Comparison of ENCODE assay signal across 16 mouse cellular contexts in the genomic region with DNA sequence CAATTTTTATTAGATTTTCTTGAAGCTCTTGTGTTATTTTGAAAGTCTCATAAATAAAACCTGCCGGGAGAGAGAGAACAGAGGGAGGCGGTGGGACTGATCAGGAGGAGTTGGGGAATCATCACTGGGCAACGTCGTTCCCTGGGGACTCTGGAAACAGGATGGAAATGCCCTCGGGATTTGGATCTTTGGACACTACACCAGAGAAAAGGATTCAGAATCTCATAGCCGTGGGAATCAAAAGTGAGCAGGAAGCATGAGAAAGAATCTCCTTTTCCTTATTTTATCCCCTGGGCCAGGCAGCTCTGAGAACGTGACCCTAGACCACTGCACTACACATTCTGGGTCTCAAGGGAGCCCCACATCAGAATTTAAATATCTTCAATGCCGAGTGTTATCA.
DNase-seq lines count a peak whose midpoint lies in the region; ATAC-seq lines count a peak whose summit lies in the region.
"Had no signal": no experiment of that assay in that cellular context is flagged by ENCODE, and none has a peak within 500 bp of the region (broad histone marks: within the 10 kb centered on the region; RNA-seq: fewer than 3 reads in every experiment).

No protein-coding gene starts in this region.

- H3K36me3 ChIP-seq in embryonic facial prominence, embryonic 14.5 days (ENCODE audit: control insufficient read depth, insufficient read depth, low read length): no peaks in the 10 kb centered on the region
- no peaks in the 10 kb centered on the region for H3K36me3 ChIP-seq in heart, embryonic 14.5 days (ENCODE audit: control insufficient read depth, insufficient read depth, low read length)
- no peaks in the 10 kb centered on the region for H3K36me3 ChIP-seq in hindbrain, embryonic 14.5 days (replicated peaks; ENCODE audit: control insufficient read depth, insufficient read depth)
- H3K36me3 ChIP-seq: midbrain, embryonic 15.5 days had no signal

- H3K27ac ChIP-seq in embryonic facial prominence, embryonic 14.5 days (replicated peaks; ENCODE audit: low read depth, low read length): no peak overlapping the region
- H3K27ac ChIP-seq in heart, embryonic 14.5 days (replicated peaks in 1 of 2; ENCODE audit: control insufficient read depth in 1 of 2, insufficient read depth in 1 of 2, low read depth in 2 of 2, low read length in 2 of 2): 0 out of 4 replicates have a peak overlapping the region, but pooled peaks of 1 of the 2 experiments have one; percentile 1
- H3K27ac ChIP-seq in hindbrain, embryonic 14.5 days: no peak overlapping the region
- H3K27ac ChIP-seq: midbrain, embryonic 15.5 days had no signal

- peak; percentile 94 for DNase-seq in heart, adult 11 months
- no peak for DNase-seq in heart, postnatal 4 days
- peak; percentile 43 for DNase-seq in lung, postnatal 10 days
- no peak for DNase-seq in lung, postnatal 4 days
- no peak for DNase-seq in embryonic facial prominence, embryonic 14.5 days (ENCODE audit: low spot score)
- no peak for DNase-seq in hindbrain, embryonic 14.5 days (ENCODE audit: low spot score)
- DNase-seq in adipocyte (ENCODE audit: low spot score): no peak
- DNase-seq: adrenal gland, adult 8-10 months; liver; right cerebral cortex, postnatal 25 days; thymus, adult 2 months had no signal

- no peak overlapping the region for H3K9ac ChIP-seq in embryonic facial prominence, embryonic 14.5 days (ENCODE audit: low read depth, low read length)
- no peak overlapping the region for H3K9ac ChIP-seq in heart, embryonic 14.5 days (ENCODE audit: low read length)
- H3K9ac ChIP-seq in hindbrain, embryonic 14.5 days: no peak overlapping the region
- H3K9ac ChIP-seq: midbrain, embryonic 15.5 days had no signal

- no peaks in the 10 kb centered on the region for H3K9me3 ChIP-seq in embryonic facial prominence, embryonic 14.5 days (ENCODE audit: control insufficient read depth, low read length)
- no peaks in the 10 kb centered on the region for H3K9me3 ChIP-seq in heart, embryonic 14.5 days (ENCODE audit: control insufficient read depth, low read length)
- H3K9me3 ChIP-seq in hindbrain, embryonic 14.5 days (ENCODE audit: control insufficient read depth, low read length): no peaks in the 10 kb centered on the region
- H3K9me3 ChIP-seq: midbrain, embryonic 15.5 days had no signal

- WGBS in embryonic facial prominence, embryonic 14.5 days: 56% methylated on average over 8 of the region's 8 CpGs
- WGBS in heart, embryonic 14.5 days: 68% methylated on average over 8 of the region's 8 CpGs
- 75% methylated on average over 8 of the region's 8 CpGs for WGBS in hindbrain, embryonic 14.5 days

- H3K27me3 ChIP-seq in embryonic facial prominence, embryonic 14.5 days (replicated peaks; ENCODE audit: control insufficient read depth, insufficient read depth, low read length): no peaks in the 10 kb centered on the region
- no peaks in the 10 kb centered on the region for H3K27me3 ChIP-seq in heart, embryonic 14.5 days (ENCODE audit: control insufficient read depth, insufficient read depth, low read length)
- no peaks in the 10 kb centered on the region for H3K27me3 ChIP-seq in hindbrain, embryonic 14.5 days (ENCODE audit: control insufficient read depth, insufficient read depth, low read length)
- H3K27me3 ChIP-seq: midbrain, embryonic 15.5 days had no signal

- ATAC-seq in embryonic facial prominence, embryonic 14.5 days (ENCODE audit: low read depth): 0 out of 2 replicates have a peak, but pooled peaks have one; percentile 18
- ATAC-seq in heart, embryonic 14.5 days (ENCODE audit: insufficient number of reproducible peaks, insufficient read depth, low FRiP score, low read depth): no peak
- no peak for ATAC-seq in hindbrain, embryonic 14.5 days (ENCODE audit: low FRiP score)
- ATAC-seq: hindbrain, postnatal 0 days; intestine, postnatal 0 days; midbrain, embryonic 15.5 days had no signal

- H3K4me1 ChIP-seq in embryonic facial prominence, embryonic 14.5 days (ENCODE audit: control insufficient read depth, insufficient read depth, low read length): peaks cover 17% of the 10 kb centered on the region
- H3K4me1 ChIP-seq in heart, embryonic 14.5 days (ENCODE audit: control insufficient read depth in 2 of 2, insufficient read depth in 2 of 2, low read length in 2 of 2): peaks cover 17 to 21% of the 10 kb centered on the region in 2 experiments
- no peaks in the 10 kb centered on the region for H3K4me1 ChIP-seq in hindbrain, embryonic 14.5 days (replicated peaks; ENCODE audit: control insufficient read depth, insufficient read depth, low read length)
- H3K4me1 ChIP-seq: midbrain, embryonic 15.5 days had no signal

- no peak overlapping the region for H3K4me2 ChIP-seq in embryonic facial prominence, embryonic 14.5 days (ENCODE audit: low read depth, low read length)
- H3K4me2 ChIP-seq in heart, embryonic 14.5 days (ENCODE audit: low read length): peak overlapping the region; percentile 6; the same call in 1 of the 2 replicates
- H3K4me2 ChIP-seq in hindbrain, embryonic 14.5 days (replicated peaks): no peak overlapping the region
- H3K4me2 ChIP-seq: midbrain, embryonic 15.5 days had no signal

- no peak overlapping the region for H3K4me3 ChIP-seq in embryonic facial prominence, embryonic 14.5 days (ENCODE audit: low read depth, low read length)
- H3K4me3 ChIP-seq in heart, embryonic 14.5 days (ENCODE audit: control insufficient read depth in 1 of 2, insufficient read depth in 1 of 2, low read depth in 1 of 2, low read length in 2 of 2): no peak overlapping the region
- H3K4me3 ChIP-seq in hindbrain, embryonic 14.5 days (replicated peaks; ENCODE audit: low read length): no peak overlapping the region
- H3K4me3 ChIP-seq: midbrain, embryonic 15.5 days; myocyte had no signal

Comparison
In these comparisons a context has a peak if more than half of its experiments do, and no peak if none do; other contexts are left out.
1. DNase-seq: peak in heart, adult 11 months (single experiment) and lung, postnatal 10 days (single experiment); none in heart, postnatal 4 days (single experiment), lung, postnatal 4 days (0 of 2), embryonic facial prominence, embryonic 14.5 days (single experiment), hindbrain, embryonic 14.5 days (single experiment) and adipocyte (single experiment).